Mouse (Mus musculus) liver, embryonic 14.5 days (tissue): ENCODE results near the gene Sdk1.

Experiments used
- CTCF ChIP-seq: IDR thresholded peaks from 2 replicates; pipeline ENCODE4 v1.5.1; 2016; ENCODE audit warnings: antibody characterized with exemption, low read depth, control low read depth
- EP300 ChIP-seq: IDR thresholded peaks from 2 replicates; pipeline ENCODE4 v1.6.1; 2016; ENCODE audit warnings: antibody characterized with exemption, low read depth

DNA sequence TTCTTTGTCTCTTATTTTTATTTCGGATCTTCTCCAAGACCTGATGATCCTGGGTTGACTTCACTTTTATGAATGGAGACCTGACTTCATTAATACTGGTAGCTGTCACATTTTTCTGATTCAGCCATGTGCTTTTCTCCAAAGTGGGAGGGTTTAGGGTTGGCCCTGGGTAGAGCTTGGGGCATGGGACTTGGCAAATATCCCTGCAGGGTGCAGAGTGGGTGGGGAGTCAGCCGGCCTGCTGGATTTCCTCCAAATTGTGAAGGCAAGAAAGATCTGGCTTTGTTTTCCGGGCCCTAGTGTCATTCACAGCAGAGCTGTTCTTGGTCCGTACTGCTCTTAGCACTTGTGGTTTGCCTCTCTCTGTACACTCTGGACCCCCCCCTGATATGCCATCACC, 103.1 kb downstream of the Sdk1 start:
- no peak for TF ChIP-seq CTCF
- TF ChIP-seq EP300 = no peak
